Mouse (Mus musculus): Measurements from ENCODE around the gene Nat8f4. TPM values are rescaled to one million over a fixed set of nuclear protein-coding genes. Genes with fewer than 3 reads are reported as not detected.

Gene Nat8f4
- total RNA-seq, 4 experiments from 2014 or later = 6.9 to 8.3 (median 7.7) TPM

Other genes starting within 250 kb of the Nat8f4 start
- 1 to 10 TPM; 3.1 to 5.5 (median 4.7) TPM for gene Nat8f7, start 191.7 kb downstream of the Nat8f4 start, total RNA-seq (2022)
- 1 to 10 TPM; 2.0 to 5.3 (median 3.6) TPM for gene Nat8f3, start 139.1 kb downstream of the Nat8f4 start, total RNA-seq (2022)
- gene Nat8f6, start 83.9 kb downstream of the Nat8f4 start, total RNA-seq (2022) = 1 to 10 TPM in 3 of 4 experiments, under 1 TPM in 1; 0.80 to 4.6 (median 2.4) TPM
- gene Nat8f5, start 83.9 kb downstream of the Nat8f4 start, total RNA-seq (2022) = 1 to 10 TPM; 4.1 to 6.0 (median 4.7) TPM
- gene Nat8, start 72.8 kb downstream of the Nat8f4 start, total RNA-seq (2022) = 1 to 10 TPM; 3.5 to 6.1 (median 4.8) TPM
- 1 to 10 TPM; 2.4 to 3.7 (median 3.4) TPM for gene Nat8f2, start 35.7 kb downstream of the Nat8f4 start, total RNA-seq (2022)
- gene Tprkb, start 7.0 kb upstream of the Nat8f4 start, total RNA-seq (2022) = 10 to 100 TPM; 61.0 to 72.7 (median 62.6) TPM
- gene Nat8f1, start 10.8 kb upstream of the Nat8f4 start, total RNA-seq (2022) = 10 to 100 TPM; 21.8 to 24.5 (median 22.0) TPM
- gene Dusp11, start 56.8 kb upstream of the Nat8f4 start, total RNA-seq (2022) = 10 to 100 TPM; 56.1 to 65.9 (median 61.6) TPM
- not detected for gene Figla, start 111.3 kb upstream of the Nat8f4 start, total RNA-seq (2022)
- gene Add2, start 123.8 kb upstream of the Nat8f4 start, total RNA-seq (2022) = 100 to 1,000 TPM; 200 to 222 (median 215) TPM